Mouse (Mus musculus): Measurements from ENCODE around the gene Pomgnt2. TPM values are rescaled to one million over a fixed set of nuclear protein-coding genes. Genes with fewer than 3 reads are reported as not detected.

The Pomgnt2 gene
- polyA plus RNA-seq, 1 experiment from 2014 or later = 20.5 TPM

GRCm38 (mm10) chr9:122010751-122011150, 13.8 kb upstream of the Pomgnt2 start:
- Histone ChIP-seq H3K27me3 (no peaks in the 10 kb centered on the region), H3K9ac (no peak overlapping the region), H3K36me3 (no peaks in the 10 kb centered on the region), H3K4me3 (no peak overlapping the region), H3K4me1 (peaks cover 3% of the 10 kb centered on the region; the same call in 1 of the 2 replicates), H3K4me2 (no peak overlapping the region), H3K9me3 (no peaks in the 10 kb centered on the region), H3K27ac (no peak overlapping the region)
- WGBS = 72% methylated on average over 2 of the region's 2 CpGs
- ATAC-seq (ENCODE audit: insufficient number of reproducible peaks, low FRiP score, low TSS enrichment, low read depth) = no peak

- ATAC-seq (ENCODE audit: insufficient number of reproducible peaks, low FRiP score, low TSS enrichment, low read depth) = no peak
- peaks cover 3% of the 10 kb centered on the region; the same call in 1 of the 2 replicates for H3K4me1 ChIP-seq
- H3K4me2 ChIP-seq = no peak overlapping the region
- no peaks in the 10 kb centered on the region for H3K27me3 ChIP-seq
- H3K27ac ChIP-seq = no peak overlapping the region
- H3K9ac ChIP-seq = no peak overlapping the region
- no peaks in the 10 kb centered on the region for H3K9me3 ChIP-seq
- no peak overlapping the region for H3K4me3 ChIP-seq
- H3K36me3 ChIP-seq = no peaks in the 10 kb centered on the region
- 49% methylated on average over 2 of the region's 2 CpGs for WGBS
These were observed 12.0 kb upstream of the Pomgnt2 start for GRCm38 (mm10) chr9:122008876-122009275.

- Histone ChIP-seq H3K4me1 (peaks cover 3% of the 10 kb centered on the region; the same call in 1 of the 2 replicates), H3K27me3 (no peaks in the 10 kb centered on the region), H3K27ac (no peak overlapping the region), H3K9me3 (no peaks in the 10 kb centered on the region), H3K4me2 (no peak overlapping the region), H3K9ac (no peak overlapping the region), H3K36me3 (no peaks in the 10 kb centered on the region), H3K4me3 (no peak overlapping the region)
- WGBS = 6% methylated on average over 7 of the region's 7 CpGs
- no peak for ATAC-seq (ENCODE audit: insufficient number of reproducible peaks, low FRiP score, low TSS enrichment, low read depth)
These were observed 9.7 kb upstream of the Pomgnt2 start for GRCm38 (mm10) chr9:122006609-122007008.

- H3K4me2 ChIP-seq = no peak overlapping the region
- no peaks in the 10 kb centered on the region for H3K9me3 ChIP-seq
- H3K27me3 ChIP-seq = no peaks in the 10 kb centered on the region
- peaks cover 3% of the 10 kb centered on the region; the same call in 1 of the 2 replicates for H3K4me1 ChIP-seq
- 76% methylated on average over 2 of the region's 2 CpGs for WGBS
- no peak overlapping the region for H3K9ac ChIP-seq
- H3K4me3 ChIP-seq = no peak overlapping the region
- no peaks in the 10 kb centered on the region for H3K36me3 ChIP-seq
- ATAC-seq (ENCODE audit: insufficient number of reproducible peaks, low FRiP score, low TSS enrichment, low read depth) = no peak
- no peak overlapping the region for H3K27ac ChIP-seq
These were observed 9.3 kb upstream of the Pomgnt2 start for GRCm38 (mm10) chr9:122006175-122006574.

- H3K4me2 ChIP-seq = no peak overlapping the region
- H3K27me3 ChIP-seq = no peaks in the 10 kb centered on the region
- no peak overlapping the region for H3K9ac ChIP-seq
- peaks cover 7% of the 10 kb centered on the region for H3K4me1 ChIP-seq
- no peak overlapping the region for H3K4me3 ChIP-seq
- H3K9me3 ChIP-seq = no peaks in the 10 kb centered on the region
- no peak overlapping the region for H3K27ac ChIP-seq
- 59% methylated on average over 4 of the region's 4 CpGs for WGBS
- H3K36me3 ChIP-seq = no peaks in the 10 kb centered on the region
- ATAC-seq (ENCODE audit: insufficient number of reproducible peaks, low FRiP score, low TSS enrichment, low read depth) = no peak
These were observed 1.1 kb upstream of the Pomgnt2 start for GRCm38 (mm10) chr9:121997978-121998377.

GRCm38 (mm10) chr9:121995508-121996131, 1.3 kb downstream of the Pomgnt2 start:
- H3K27me3 ChIP-seq = no peaks in the 10 kb centered on the region
- peak; percentile 55 for ATAC-seq (ENCODE audit: insufficient number of reproducible peaks, low FRiP score, low TSS enrichment, low read depth)
- peak overlapping the region; percentile 70 for H3K9ac ChIP-seq
- no peak overlapping the region for H3K27ac ChIP-seq
- peak overlapping the region; percentile 96 for H3K4me2 ChIP-seq
- WGBS = under 1% methylated on average over 53 of the region's 53 CpGs
- H3K4me3 ChIP-seq = peak overlapping the region; percentile 95
- no peaks in the 10 kb centered on the region for H3K9me3 ChIP-seq
- peaks cover 7% of the 10 kb centered on the region for H3K4me1 ChIP-seq
- H3K36me3 ChIP-seq = no peaks in the 10 kb centered on the region

- Histone ChIP-seq H3K9ac (peak overlapping the region; percentile 70), H3K4me3 (peak overlapping the region; percentile 95), H3K27ac (no peak overlapping the region), H3K27me3 (no peaks in the 10 kb centered on the region), H3K9me3 (no peaks in the 10 kb centered on the region), H3K4me1 (peaks cover 7% of the 10 kb centered on the region), H3K36me3 (0 out of 2 replicates have a peak, but pooled peaks cover 3% of the 10 kb centered on the region), H3K4me2 (peak overlapping the region; percentile 96)
- ATAC-seq (ENCODE audit: insufficient number of reproducible peaks, low FRiP score, low TSS enrichment, low read depth) = no peak
- 13% methylated on average over 10 of the region's 10 CpGs for WGBS
These were observed 1.8 kb downstream of the Pomgnt2 start for GRCm38 (mm10) chr9:121995077-121995476.

GRCm38 (mm10) chr9:121993047-121993446, 3.9 kb downstream of the Pomgnt2 start:
- Histone ChIP-seq H3K9me3 (no peaks in the 10 kb centered on the region), H3K36me3 (0 out of 2 replicates have a peak, but pooled peaks cover 3% of the 10 kb centered on the region), H3K4me3 (no peak overlapping the region), H3K4me1 (peaks cover 7% of the 10 kb centered on the region), H3K9ac (no peak overlapping the region), H3K27me3 (no peaks in the 10 kb centered on the region), H3K4me2 (no peak overlapping the region), H3K27ac (no peak overlapping the region)
- 41% methylated on average over 3 of the region's 3 CpGs for WGBS
- ATAC-seq (ENCODE audit: insufficient number of reproducible peaks, low FRiP score, low TSS enrichment, low read depth) = no peak

GRCm38 (mm10) chr9:121991041-121991440, 5.9 kb downstream of the Pomgnt2 start:
- H3K36me3 ChIP-seq = 0 out of 2 replicates have a peak, but pooled peaks cover 3% of the 10 kb centered on the region
- 64% methylated on average over 5 of the region's 5 CpGs for WGBS
- peaks cover 7% of the 10 kb centered on the region for H3K4me1 ChIP-seq
- no peaks in the 10 kb centered on the region for H3K9me3 ChIP-seq
- no peaks in the 10 kb centered on the region for H3K27me3 ChIP-seq
- H3K4me2 ChIP-seq = no peak overlapping the region
- ATAC-seq (ENCODE audit: insufficient number of reproducible peaks, low FRiP score, low TSS enrichment, low read depth) = no peak
- H3K9ac ChIP-seq = no peak overlapping the region
- no peak overlapping the region for H3K27ac ChIP-seq
- no peak overlapping the region for H3K4me3 ChIP-seq

GRCm38 (mm10) chr9:121989536-121989935, 7.4 kb downstream of the Pomgnt2 start:
- H3K4me3 ChIP-seq = no peak overlapping the region
- peaks cover 5% of the 10 kb centered on the region for H3K4me1 ChIP-seq
- 42% methylated on average over 5 of the region's 5 CpGs for WGBS
- H3K9me3 ChIP-seq = no peaks in the 10 kb centered on the region
- no peak for ATAC-seq (ENCODE audit: insufficient number of reproducible peaks, low FRiP score, low TSS enrichment, low read depth)
- no peak overlapping the region for H3K27ac ChIP-seq
- H3K36me3 ChIP-seq = 0 out of 2 replicates have a peak, but pooled peaks cover 3% of the 10 kb centered on the region
- H3K27me3 ChIP-seq = no peaks in the 10 kb centered on the region
- no peak overlapping the region for H3K9ac ChIP-seq
- no peak overlapping the region for H3K4me2 ChIP-seq

GRCm38 (mm10) chr9:121988910-121989309, 8.0 kb downstream of the Pomgnt2 start:
- no peak for ATAC-seq (ENCODE audit: insufficient number of reproducible peaks, low FRiP score, low TSS enrichment, low read depth)
- no peaks in the 10 kb centered on the region for H3K27me3 ChIP-seq
- H3K4me3 ChIP-seq = no peak overlapping the region
- no peak overlapping the region for H3K4me2 ChIP-seq
- 0 out of 2 replicates have a peak, but pooled peaks cover 3% of the 10 kb centered on the region for H3K36me3 ChIP-seq
- 77% methylated on average over 3 of the region's 3 CpGs for WGBS
- H3K4me1 ChIP-seq = peaks cover 7% of the 10 kb centered on the region
- no peaks in the 10 kb centered on the region for H3K9me3 ChIP-seq
- H3K9ac ChIP-seq = no peak overlapping the region
- H3K27ac ChIP-seq = no peak overlapping the region

- Histone ChIP-seq H3K4me3 (no peak overlapping the region), H3K9me3 (no peaks in the 10 kb centered on the region), H3K36me3 (0 out of 2 replicates have a peak, but pooled peaks cover 5% of the 10 kb centered on the region), H3K4me2 (no peak overlapping the region), H3K27me3 (no peaks in the 10 kb centered on the region), H3K27ac (no peak overlapping the region), H3K4me1 (peaks cover 31% of the 10 kb centered on the region), H3K9ac (no peak overlapping the region)
- 69% methylated on average over 15 of the region's 15 CpGs for WGBS
- ATAC-seq (ENCODE audit: insufficient number of reproducible peaks, low FRiP score, low TSS enrichment, low read depth) = no peak
These were observed 12.1 kb downstream of the Pomgnt2 start for GRCm38 (mm10) chr9:121984465-121985461.

Data from limb, embryonic 15.5 days (tissue).